Mouse (Mus musculus) stomach, embryonic 14.5 days (tissue): Measurements from ENCODE around the gene Aqp1. TPM values are rescaled to one million over a fixed set of nuclear protein-coding genes. Genes with fewer than 3 reads are reported as not detected.

Experiments
- ATAC-seq: fragments of 200-750 bp; cut with Nextera tagmentation; 2 replicates; pipeline ENCODE4 v1.8.0; 2017; ENCODE audit warnings: low read depth, moderate TSS enrichment; ENCODE audit not compliant: insufficient number of reproducible peaks, insufficient read depth, low FRiP score
- H3K27ac ChIP-seq: fragments of 300-500 bp; sonication (generic); 2 replicates; pipeline ENCODE4 v1.5.1; 2014; ENCODE audit warnings: mild to moderate bottlenecking, low read length, moderate library complexity, mixed read lengths
- H3K27me3 ChIP-seq: fragments of 300-500 bp; sonication (generic); 2 replicates; pipeline ENCODE4 v1.6.1; 2014; ENCODE audit warnings: low read length, control low read depth, mixed read lengths; ENCODE audit not compliant: control insufficient read depth, insufficient read depth
- H3K36me3 ChIP-seq: fragments of 300-500 bp; sonication (generic); 2 replicates; pipeline ENCODE4 v1.6.1; 2014; ENCODE audit warnings: mild to moderate bottlenecking, control low read depth, low read length, moderate library complexity, mixed read lengths; ENCODE audit not compliant: control insufficient read depth, insufficient read depth
- H3K4me1 ChIP-seq: fragments of 300-500 bp; sonication (generic); 2 replicates; pipeline ENCODE4 v1.6.1; 2014; ENCODE audit warnings: low read length, control low read depth, mixed read lengths; ENCODE audit not compliant: control insufficient read depth, insufficient read depth
- H3K4me2 ChIP-seq: fragments of 300-500 bp; sonication (generic); replicated peaks from 2 replicates; pipeline ENCODE4 v1.6.1; 2014; ENCODE audit warnings: low read depth, low read length, control low read depth
- H3K4me3 ChIP-seq: fragments of 300-500 bp; sonication (generic); 2 replicates; pipeline ENCODE4 v1.5.1; 2014; ENCODE audit warnings: low read depth, low read length, control low read depth
- H3K9ac ChIP-seq: fragments of 300-500 bp; sonication (generic); replicated peaks from 2 replicates; pipeline ENCODE4 v1.6.1; 2014; ENCODE audit warnings: low read depth, mild to moderate bottlenecking, control low read depth, low read length, moderate library complexity, mixed read lengths
- H3K9me3 ChIP-seq: fragments of 300-500 bp; sonication (generic); 2 replicates; pipeline ENCODE4 v1.6.1; 2016; ENCODE audit warnings: low read depth, low read length, control low read depth; ENCODE audit not compliant: control insufficient read depth
- WGBS: fragments of 180-500 bp; shearing (Covaris S2); extraction: QIAGEN DNeasy Blood & Tissue Kit; methylation state at CpG from one replicate; pipeline ENCODE4 v1.1.7; 2014; 5-methylcytosine and 5-hydroxymethylcytosine counted together
- polyA plus RNA-seq: library from polyadenylated mRNA; unstranded; fragments of >200 nt; fragmentation: Nextera tagmentation; extraction: Ambion mirVana; gene quantifications from 2 replicates; pipeline ENCODE4 v1.2.1, GENCODE M21; 2014

Aqp1 gene
- polyA plus RNA-seq, 1 experiment from 2014 or later, result 2.6 TPM

DNA sequence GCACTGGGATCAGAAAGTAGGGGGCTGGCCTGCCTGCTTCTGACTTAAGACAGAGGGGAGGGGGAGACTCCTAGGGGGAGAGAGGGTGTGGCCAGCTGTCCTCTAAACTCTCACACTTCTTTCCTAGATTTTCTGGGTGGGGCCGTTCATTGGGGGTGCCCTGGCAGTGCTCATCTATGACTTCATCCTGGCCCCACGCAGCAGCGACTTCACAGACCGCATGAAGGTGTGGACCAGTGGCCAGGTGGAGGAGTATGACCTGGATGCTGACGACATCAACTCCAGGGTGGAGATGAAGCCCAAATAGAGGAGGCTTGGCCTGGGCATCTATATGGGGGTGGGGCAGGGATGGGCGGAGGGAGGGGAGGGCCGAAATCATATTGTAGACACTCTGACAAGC lies 10.3 kb downstream of the Aqp1 start:
- ATAC-seq, result no peak
- H3K9me3 ChIP-seq, result no peaks in the 10 kb centered on the region

DNA sequence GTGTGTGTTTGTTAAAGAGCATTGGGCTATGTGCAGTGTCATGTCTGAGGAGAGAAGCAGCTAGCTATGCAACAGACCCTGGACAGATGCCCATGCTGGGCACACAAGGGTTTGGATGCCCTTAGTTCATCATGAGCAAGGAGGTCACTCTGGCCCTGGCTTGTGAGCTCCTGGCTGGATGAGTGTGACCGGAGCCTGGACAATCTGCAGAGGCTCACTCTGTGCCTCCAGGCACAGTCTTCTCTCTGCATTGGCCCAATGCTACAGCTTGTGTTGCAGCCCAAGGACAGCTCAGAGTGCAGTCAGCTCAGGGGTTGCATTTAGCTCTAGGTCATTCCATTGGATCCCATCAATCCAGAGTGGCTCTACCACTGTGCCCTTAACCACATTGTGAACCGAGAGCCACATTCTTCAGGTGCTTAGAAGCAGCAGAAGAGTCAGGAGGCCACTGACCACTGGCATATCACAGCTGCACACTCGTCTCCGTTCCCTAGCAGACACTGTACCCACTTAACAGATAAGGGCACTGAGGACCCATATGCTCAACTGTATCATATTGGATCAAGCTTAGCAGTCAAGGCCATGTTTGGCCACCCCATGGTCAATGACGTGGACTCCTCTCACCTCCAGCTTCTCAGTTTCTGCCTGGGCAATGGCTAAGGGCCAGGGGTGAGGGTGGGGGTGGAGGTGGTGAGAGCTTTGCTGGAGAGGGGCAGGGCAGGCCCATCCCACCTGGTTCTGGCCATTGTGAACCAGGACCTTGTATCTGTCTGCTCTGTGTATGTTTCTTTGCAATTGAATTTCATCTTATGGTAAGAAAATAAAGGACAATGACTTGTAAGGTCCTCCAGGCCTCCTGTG lies 11.7 kb downstream of the Aqp1 start:
- H3K9me3 ChIP-seq, result no peaks in the 10 kb centered on the region
- no peak overlapping the region for H3K27ac ChIP-seq
- no peaks in the 10 kb centered on the region for H3K4me1 ChIP-seq
- H3K4me3 ChIP-seq, result no peak overlapping the region
- no peak overlapping the region for H3K9ac ChIP-seq
- H3K36me3 ChIP-seq, result no peaks in the 10 kb centered on the region
- H3K4me2 ChIP-seq, result no peak overlapping the region
- 81% methylated on average over 5 of the region's 5 CpGs for WGBS
- H3K27me3 ChIP-seq, result no peaks in the 10 kb centered on the region
- no peak for ATAC-seq

More for the DNA sequence above, 10.3 kb downstream of the Aqp1 start:
- WGBS, result 73% methylated on average over 7 of the region's 7 CpGs
- no peaks in the 10 kb centered on the region for H3K36me3 ChIP-seq
- no peak overlapping the region for H3K27ac ChIP-seq
- H3K9ac ChIP-seq, result no peak overlapping the region
- H3K27me3 ChIP-seq, result no peaks in the 10 kb centered on the region
- H3K4me1 ChIP-seq, result peaks cover 8% of the 10 kb centered on the region
- no peak overlapping the region for H3K4me3 ChIP-seq
- no peak overlapping the region for H3K4me2 ChIP-seq

DNA sequence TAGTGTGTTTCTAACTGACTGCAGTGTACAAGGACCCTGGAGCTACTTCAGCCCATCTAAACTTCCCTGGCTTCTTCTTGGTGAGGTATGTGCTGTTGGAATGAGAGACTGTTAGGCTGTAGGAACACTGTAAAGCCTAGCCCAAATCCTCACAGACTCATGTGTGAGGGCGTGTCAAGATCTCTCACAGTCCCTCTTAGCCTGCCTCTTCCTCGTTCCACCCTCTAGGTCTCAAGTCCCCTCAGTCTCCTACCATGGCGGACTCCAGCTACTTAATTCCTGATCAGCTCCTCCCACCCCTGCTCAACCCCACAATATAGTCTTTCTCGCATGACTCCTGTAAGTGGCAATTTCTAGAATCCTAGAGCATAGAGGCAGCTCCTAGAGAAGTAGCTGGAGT lies 13.0 kb downstream of the Aqp1 start:
- no peak for ATAC-seq
- Histone ChIP-seq H3K4me1 (no peaks in the 10 kb centered on the region), H3K9ac (no peak overlapping the region), H3K27me3 (no peaks in the 10 kb centered on the region), H3K4me3 (no peak overlapping the region), H3K36me3 (no peaks in the 10 kb centered on the region), H3K4me2 (no peak overlapping the region), H3K27ac (no peak overlapping the region), H3K9me3 (no peaks in the 10 kb centered on the region)
- 89% methylated on average over 4 of the region's 4 CpGs for WGBS

DNA sequence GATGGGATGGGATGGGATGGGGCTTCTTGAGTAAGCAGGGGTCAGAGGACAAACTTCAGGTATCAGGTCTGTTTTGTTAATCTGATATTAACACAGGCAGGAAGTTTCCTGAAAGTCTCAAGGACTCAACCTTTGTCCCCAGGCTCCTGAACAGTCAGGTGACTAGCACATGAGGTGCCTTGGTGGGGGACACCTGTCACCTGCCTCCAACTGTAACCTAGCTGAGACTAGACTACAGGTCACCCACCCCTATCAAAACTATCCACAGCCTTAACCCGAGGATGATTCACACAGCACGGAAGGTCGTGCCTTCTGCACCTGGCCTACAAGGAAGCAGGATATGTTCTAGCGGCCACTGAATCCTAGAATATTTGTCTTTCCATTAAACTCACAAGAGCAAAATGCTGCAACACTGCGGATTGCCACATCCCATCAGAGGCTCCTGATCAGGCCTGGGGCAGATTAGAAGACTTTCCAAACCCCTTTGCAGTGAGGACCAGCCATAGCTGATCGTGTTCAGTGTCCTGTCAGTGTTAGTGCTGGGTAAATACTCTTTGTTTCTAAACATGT lies 14.2 kb downstream of the Aqp1 start:
- Histone ChIP-seq H3K36me3 (no peaks in the 10 kb centered on the region), H3K4me3 (no peak overlapping the region), H3K9me3 (no peaks in the 10 kb centered on the region), H3K9ac (no peak overlapping the region), H3K4me2 (no peak overlapping the region), H3K27me3 (no peaks in the 10 kb centered on the region), H3K27ac (no peak overlapping the region), H3K4me1 (no peaks in the 10 kb centered on the region)
- no peak for ATAC-seq
- WGBS, result 93% methylated on average over 6 of the region's 6 CpGs

DNA sequence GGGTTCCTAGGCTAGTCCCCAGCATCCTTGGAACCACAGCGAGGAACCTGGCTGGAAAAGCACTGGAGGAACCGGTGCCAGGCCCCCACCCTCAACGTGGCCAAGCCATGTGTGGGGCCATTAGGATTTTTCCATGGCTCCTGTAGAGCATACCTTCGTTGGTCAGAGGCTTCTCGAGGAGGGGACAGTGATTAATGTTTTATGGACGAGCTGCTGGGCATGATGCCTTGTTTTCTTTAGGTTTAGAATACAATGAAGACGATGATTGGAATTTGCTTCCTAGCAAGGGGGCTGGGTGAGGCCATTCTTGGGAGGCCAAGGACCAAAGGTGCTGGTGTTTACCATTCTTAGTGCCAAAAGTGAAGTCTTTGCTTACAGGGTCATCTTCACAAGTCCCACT lies 15.5 kb downstream of the Aqp1 start:
- Histone ChIP-seq H3K4me2 (no peak overlapping the region), H3K36me3 (no peaks in the 10 kb centered on the region), H3K27me3 (no peaks in the 10 kb centered on the region), H3K4me3 (no peak overlapping the region), H3K27ac (no peak overlapping the region), H3K9me3 (no peaks in the 10 kb centered on the region), H3K4me1 (no peaks in the 10 kb centered on the region), H3K9ac (no peak overlapping the region)
- WGBS, result 53% methylated on average over 7 of the region's 7 CpGs
- no peak for ATAC-seq

DNA sequence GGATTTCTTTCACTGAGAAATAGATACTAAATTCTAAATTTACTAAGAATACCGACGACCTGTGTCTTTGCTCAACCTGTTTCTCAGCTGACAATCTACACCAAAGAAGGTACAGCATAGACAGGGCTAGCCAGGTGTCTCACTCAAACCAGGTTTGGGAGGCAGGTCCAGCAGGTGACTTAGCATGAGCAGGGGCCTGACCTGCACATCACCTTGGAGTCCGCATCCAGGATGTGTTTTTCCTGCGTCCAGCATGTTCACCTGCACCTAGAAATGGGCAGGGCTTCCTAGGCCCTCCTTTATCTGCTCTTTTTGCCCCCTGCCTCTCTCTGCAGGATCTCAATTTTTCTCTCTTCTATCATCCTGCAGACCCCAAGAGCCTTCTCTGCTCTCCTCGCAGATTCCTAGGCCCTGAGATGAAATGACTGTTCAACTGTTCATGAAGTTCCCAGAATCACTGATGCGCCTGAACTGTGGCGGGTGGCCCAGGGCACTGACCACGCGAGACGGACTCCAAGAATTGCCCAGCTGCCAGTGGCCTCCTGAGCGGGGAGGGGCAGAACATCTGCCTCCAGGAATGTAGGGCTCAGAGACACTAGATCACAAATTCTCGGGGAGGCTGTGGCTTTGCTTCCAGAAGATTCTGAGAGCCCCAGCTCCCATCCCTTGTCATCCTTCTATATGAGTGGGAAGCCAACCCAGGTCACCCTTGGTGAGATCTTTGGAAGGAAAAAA lies 17.6 kb downstream of the Aqp1 start:
- Histone ChIP-seq H3K36me3 (no peaks in the 10 kb centered on the region), H3K4me1 (0 out of 2 replicates have a peak, but pooled peaks cover 5% of the 10 kb centered on the region), H3K4me2 (no peak overlapping the region), H3K9ac (no peak overlapping the region), H3K9me3 (no peaks in the 10 kb centered on the region), H3K27ac (no peak overlapping the region), H3K27me3 (no peaks in the 10 kb centered on the region), H3K4me3 (no peak overlapping the region)
- 84% methylated on average over 12 of the region's 12 CpGs for WGBS
- ATAC-seq, result no peak

DNA sequence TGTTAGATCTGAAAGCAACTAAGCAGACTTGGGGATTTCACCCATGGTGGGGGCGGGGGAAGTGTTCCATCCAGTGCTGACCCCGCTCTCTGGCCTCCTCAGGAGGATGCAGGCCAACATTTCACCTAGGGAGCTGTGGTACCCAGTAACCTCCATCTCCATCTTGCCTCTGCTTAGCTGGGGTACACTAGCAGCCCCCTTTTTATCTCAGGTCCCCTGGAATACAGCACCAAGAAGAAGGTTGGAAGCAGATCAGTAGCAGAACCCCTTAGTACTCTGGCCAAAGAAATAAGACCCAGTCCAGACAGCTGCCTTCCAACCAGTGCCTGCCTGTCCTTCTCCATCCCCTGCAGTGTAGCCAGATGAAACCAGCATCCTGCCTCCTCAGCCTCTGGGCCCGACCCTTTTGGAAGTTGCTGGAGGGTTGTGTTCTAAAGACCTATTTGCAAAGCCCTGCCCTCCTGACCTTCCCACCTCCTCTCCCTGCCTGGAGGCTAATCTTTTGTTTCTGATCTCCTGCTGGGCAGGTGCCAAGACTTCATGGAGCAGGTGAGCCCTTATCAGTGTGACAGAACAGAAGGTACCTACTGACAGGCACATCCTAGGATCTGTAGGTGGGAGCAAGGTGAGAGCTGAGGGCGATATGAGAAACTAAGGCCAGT lies 18.4 kb downstream of the Aqp1 start:
- H3K36me3 ChIP-seq, result no peaks in the 10 kb centered on the region
- H3K4me1 ChIP-seq, result 0 out of 2 replicates have a peak, but pooled peaks cover 5% of the 10 kb centered on the region
- no peak overlapping the region for H3K27ac ChIP-seq
- no peaks in the 10 kb centered on the region for H3K27me3 ChIP-seq
- 68% methylated on average over 4 of the region's 4 CpGs for WGBS
- no peak overlapping the region for H3K4me3 ChIP-seq
- no peak overlapping the region for H3K9ac ChIP-seq
- H3K9me3 ChIP-seq, result no peaks in the 10 kb centered on the region
- no peak overlapping the region for H3K4me2 ChIP-seq
- ATAC-seq, result no peak

DNA sequence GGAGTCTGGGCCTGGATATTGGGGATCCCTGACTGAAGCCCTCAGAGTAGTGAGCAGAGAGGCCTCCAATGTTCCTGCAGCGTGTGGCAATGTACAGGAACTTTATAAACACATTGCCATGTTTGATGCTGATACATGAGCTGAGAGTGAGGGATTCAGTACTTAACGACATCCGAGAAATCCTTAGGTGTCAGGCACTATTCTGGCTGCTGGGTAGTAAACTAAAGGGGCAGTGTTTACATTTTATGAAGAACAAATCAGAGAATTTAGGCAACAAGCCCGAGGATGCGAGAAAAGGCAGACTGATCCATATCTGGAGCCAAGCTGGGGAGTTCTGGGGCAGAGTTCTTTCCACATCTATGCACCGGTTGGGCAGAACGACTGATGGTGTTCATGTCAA lies 19.3 kb downstream of the Aqp1 start:
- Histone ChIP-seq H3K9ac (no peak overlapping the region), H3K4me1 (0 out of 2 replicates have a peak, but pooled peaks cover 5% of the 10 kb centered on the region), H3K36me3 (no peaks in the 10 kb centered on the region), H3K9me3 (no peaks in the 10 kb centered on the region), H3K4me3 (no peak overlapping the region), H3K27ac (no peak overlapping the region), H3K27me3 (no peaks in the 10 kb centered on the region), H3K4me2 (no peak overlapping the region)
- no peak for ATAC-seq
- 42% methylated on average over 7 of the region's 7 CpGs for WGBS
